Mouse (Mus musculus): ENCODE measurements around the gene Cers3. TPM values are rescaled to one million over a fixed set of nuclear protein-coding genes. Genes with fewer than 3 reads are reported as not detected.

Gene Cers3
- polyA plus RNA-seq, 1 experiment from 2014 or later = 1.5 TPM

DNA sequence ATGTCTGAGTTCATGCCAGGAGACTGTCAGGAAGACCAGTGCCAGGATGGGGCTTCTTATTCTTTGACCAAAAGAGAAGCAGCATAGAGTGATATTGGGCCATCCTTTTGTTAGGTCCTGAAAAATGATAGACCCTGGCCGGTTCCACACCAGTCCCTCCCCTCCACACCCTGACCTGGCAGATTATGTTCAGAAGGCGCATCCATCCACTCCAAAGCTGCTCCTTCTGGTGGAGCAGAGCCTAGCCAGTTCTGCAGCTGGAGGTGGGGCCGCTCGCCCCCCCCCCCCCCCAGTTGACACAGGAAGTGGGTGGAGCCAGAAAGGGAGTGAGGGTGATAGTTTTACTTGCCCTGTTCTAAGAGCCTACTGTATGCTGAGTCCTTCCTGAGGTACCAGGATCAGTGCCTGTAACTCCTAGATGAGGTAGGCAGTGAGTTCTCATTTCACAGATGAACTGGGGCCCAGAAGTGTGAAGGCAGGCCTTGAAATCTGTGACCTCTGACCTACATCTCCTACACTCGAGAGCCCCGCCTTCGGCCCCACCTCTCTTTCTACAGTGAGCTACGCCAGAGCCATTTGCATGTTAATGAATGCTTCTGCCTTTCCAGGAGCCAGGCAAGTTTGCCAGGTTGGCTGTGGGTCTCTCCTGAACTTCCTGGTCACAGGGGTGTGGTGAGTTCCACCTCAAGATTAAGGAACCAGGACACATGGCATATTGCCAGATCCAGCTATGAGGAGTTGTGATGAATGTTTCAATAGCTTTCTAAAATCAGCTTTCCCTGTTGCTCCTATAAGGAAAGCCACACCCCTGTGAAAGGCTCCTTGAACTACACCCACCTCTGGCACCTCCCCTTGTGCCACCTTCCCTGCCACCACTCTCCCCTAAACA lies 46.8 kb downstream of the Cers3 start:
- H3K4me1 ChIP-seq (replicated peaks; ENCODE audit: control insufficient read depth, insufficient read depth, low read length) = no peaks in the 10 kb centered on the region
- H3K27me3 ChIP-seq (ENCODE audit: control insufficient read depth, insufficient read depth, low read length) = no peaks in the 10 kb centered on the region
- no peaks in the 10 kb centered on the region for H3K36me3 ChIP-seq (ENCODE audit: control insufficient read depth, insufficient read depth, low read length)
- no peak overlapping the region for H3K9ac ChIP-seq (ENCODE audit: low read depth, low read length)
- H3K9me3 ChIP-seq (ENCODE audit: control insufficient read depth, low read length) = no peaks in the 10 kb centered on the region
- H3K27ac ChIP-seq (ENCODE audit: low read depth, low read length) = no peak overlapping the region
- no peak overlapping the region for H3K4me3 ChIP-seq (ENCODE audit: low read depth, low read length)
- WGBS = 28% methylated on average over 8 of the region's 8 CpGs
- no peak overlapping the region for H3K4me2 ChIP-seq (replicated peaks; ENCODE audit: low read depth, low read length)
- ATAC-seq (ENCODE audit: low FRiP score) = no peak
- DNase-seq (ENCODE audit: low spot score) = no peak

DNA sequence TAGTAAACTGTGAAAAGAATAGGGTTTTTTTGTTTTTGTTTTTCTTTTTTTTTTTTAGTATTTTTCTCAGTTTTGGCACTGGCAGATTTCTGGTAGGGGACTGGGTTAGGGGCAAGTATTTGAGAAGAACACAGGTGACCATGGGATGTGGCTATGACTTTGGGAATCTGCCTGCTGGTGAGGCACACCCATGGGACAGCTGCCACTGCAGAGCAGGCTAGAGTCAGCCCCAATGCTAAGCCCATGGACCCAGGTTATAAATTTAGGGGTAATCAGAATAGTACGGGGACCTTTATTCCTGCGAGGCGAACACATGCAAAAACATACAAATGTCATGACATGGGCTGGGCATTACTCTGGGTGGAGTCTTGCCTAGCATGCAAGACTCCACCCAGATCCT lies 47.7 kb downstream of the Cers3 start:
- WGBS = 94% methylated on average over 3 of the region's 3 CpGs
- H3K36me3 ChIP-seq (ENCODE audit: control insufficient read depth, insufficient read depth, low read length) = no peaks in the 10 kb centered on the region
- H3K27me3 ChIP-seq (ENCODE audit: control insufficient read depth, insufficient read depth, low read length) = no peaks in the 10 kb centered on the region
- no peak overlapping the region for H3K9ac ChIP-seq (ENCODE audit: low read depth, low read length)
- H3K4me1 ChIP-seq (replicated peaks; ENCODE audit: control insufficient read depth, insufficient read depth, low read length) = no peaks in the 10 kb centered on the region
- no peak for DNase-seq (ENCODE audit: low spot score)
- ATAC-seq (ENCODE audit: low FRiP score) = no peak
- H3K27ac ChIP-seq (ENCODE audit: low read depth, low read length) = no peak overlapping the region
- no peak overlapping the region for H3K4me2 ChIP-seq (replicated peaks; ENCODE audit: low read depth, low read length)
- H3K9me3 ChIP-seq (ENCODE audit: control insufficient read depth, low read length) = no peaks in the 10 kb centered on the region
- H3K4me3 ChIP-seq (ENCODE audit: low read depth, low read length) = no peak overlapping the region

DNA sequence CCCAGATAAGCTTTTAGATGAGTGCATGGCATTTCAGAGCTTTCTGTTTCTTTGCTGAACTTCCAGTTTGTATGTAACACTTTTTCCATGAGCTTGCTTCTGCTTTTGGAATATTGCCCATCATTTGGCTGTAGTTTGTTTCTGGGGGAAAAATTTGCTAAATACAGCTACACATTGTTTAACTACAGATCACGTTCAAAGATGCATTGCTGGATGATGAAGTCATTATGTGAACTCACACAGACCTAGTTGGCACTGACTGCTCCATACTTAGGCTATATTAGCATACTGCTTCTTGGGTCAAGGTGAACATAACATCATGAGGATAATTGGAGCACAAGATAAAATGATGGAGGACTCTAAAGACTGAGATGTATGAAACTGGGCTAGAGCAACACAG lies 53.6 kb downstream of the Cers3 start:
- H3K4me1 ChIP-seq (replicated peaks; ENCODE audit: control insufficient read depth, insufficient read depth, low read length) = no peaks in the 10 kb centered on the region
- H3K9me3 ChIP-seq (ENCODE audit: control insufficient read depth, low read length) = no peaks in the 10 kb centered on the region
- DNase-seq (ENCODE audit: low spot score) = no peak
- H3K4me2 ChIP-seq (replicated peaks; ENCODE audit: low read depth, low read length) = no peak overlapping the region
- ATAC-seq (ENCODE audit: low FRiP score) = no peak
- H3K4me3 ChIP-seq (ENCODE audit: low read depth, low read length) = no peak overlapping the region
- no peak overlapping the region for H3K9ac ChIP-seq (ENCODE audit: low read depth, low read length)
- H3K27me3 ChIP-seq (ENCODE audit: control insufficient read depth, insufficient read depth, low read length) = no peaks in the 10 kb centered on the region
- WGBS = 69% methylated on average over 1 of the region's 1 CpGs
- no peak overlapping the region for H3K27ac ChIP-seq (ENCODE audit: low read depth, low read length)
- H3K36me3 ChIP-seq (ENCODE audit: control insufficient read depth, insufficient read depth, low read length) = no peaks in the 10 kb centered on the region

DNA sequence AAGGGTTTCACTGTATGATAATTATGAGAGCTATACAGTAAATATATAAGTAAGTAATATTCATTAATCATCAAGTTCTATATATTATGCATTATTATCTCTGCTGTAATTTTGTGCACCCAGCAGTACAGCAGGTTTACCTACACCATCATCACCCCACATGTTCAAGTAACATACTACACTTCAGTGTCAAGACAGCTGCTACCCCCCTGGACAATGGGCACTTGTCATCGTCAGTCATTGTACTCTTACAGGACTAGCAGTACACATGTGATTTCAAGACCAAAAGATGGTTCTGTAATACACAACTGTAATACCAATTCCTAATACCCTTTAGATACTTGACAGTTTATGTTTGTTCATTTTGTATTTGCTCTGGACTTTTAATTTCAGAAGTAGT lies 54.0 kb downstream of the Cers3 start:
- 88% methylated on average over 1 of the region's 1 CpGs for WGBS
- Histone ChIP-seq H3K4me1 (replicated peaks; ENCODE audit: control insufficient read depth, insufficient read depth, low read length) (no peaks in the 10 kb centered on the region), H3K9ac (ENCODE audit: low read depth, low read length) (no peak overlapping the region), H3K9me3 (ENCODE audit: control insufficient read depth, low read length) (no peaks in the 10 kb centered on the region), H3K36me3 (ENCODE audit: control insufficient read depth, insufficient read depth, low read length) (no peaks in the 10 kb centered on the region), H3K4me3 (ENCODE audit: low read depth, low read length) (no peak overlapping the region), H3K27ac (ENCODE audit: low read depth, low read length) (no peak overlapping the region), H3K27me3 (ENCODE audit: control insufficient read depth, insufficient read depth, low read length) (no peaks in the 10 kb centered on the region), H3K4me2 (replicated peaks; ENCODE audit: low read depth, low read length) (no peak overlapping the region)
- ATAC-seq (ENCODE audit: low FRiP score) (no peak), DNase-seq (ENCODE audit: low spot score) (no peak)

DNA sequence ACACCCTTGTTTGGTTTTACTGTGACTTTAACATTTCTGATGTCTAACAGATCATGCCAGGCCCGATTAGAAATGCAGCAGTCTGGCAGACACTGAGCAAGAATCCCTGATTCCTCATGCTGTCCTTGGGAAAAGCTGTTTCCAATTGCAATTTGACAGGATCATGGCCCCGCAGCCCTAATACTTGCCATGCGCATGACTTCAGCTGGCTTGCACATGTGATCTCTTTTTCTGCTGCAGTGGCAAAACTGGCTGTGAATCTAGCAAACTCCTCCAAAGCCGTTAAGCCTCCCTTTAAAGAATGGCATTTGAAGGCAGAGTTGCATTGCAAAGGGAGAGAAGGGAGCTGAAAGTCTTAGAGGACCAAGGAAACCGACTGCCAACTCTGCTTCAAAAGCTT lies 55.5 kb downstream of the Cers3 start:
- Histone ChIP-seq H3K9me3 (ENCODE audit: control insufficient read depth, low read length) (no peaks in the 10 kb centered on the region), H3K4me3 (ENCODE audit: low read depth, low read length) (no peak overlapping the region), H3K9ac (ENCODE audit: low read depth, low read length) (no peak overlapping the region), H3K36me3 (ENCODE audit: control insufficient read depth, insufficient read depth, low read length) (no peaks in the 10 kb centered on the region), H3K4me1 (replicated peaks; ENCODE audit: control insufficient read depth, insufficient read depth, low read length) (no peaks in the 10 kb centered on the region), H3K27ac (ENCODE audit: low read depth, low read length) (no peak overlapping the region), H3K4me2 (replicated peaks; ENCODE audit: low read depth, low read length) (no peak overlapping the region), H3K27me3 (ENCODE audit: control insufficient read depth, insufficient read depth, low read length) (no peaks in the 10 kb centered on the region)
- WGBS = 55% methylated on average over 5 of the region's 5 CpGs
- ATAC-seq (ENCODE audit: low FRiP score) (no peak), DNase-seq (ENCODE audit: low spot score) (peak; percentile 21)

DNA sequence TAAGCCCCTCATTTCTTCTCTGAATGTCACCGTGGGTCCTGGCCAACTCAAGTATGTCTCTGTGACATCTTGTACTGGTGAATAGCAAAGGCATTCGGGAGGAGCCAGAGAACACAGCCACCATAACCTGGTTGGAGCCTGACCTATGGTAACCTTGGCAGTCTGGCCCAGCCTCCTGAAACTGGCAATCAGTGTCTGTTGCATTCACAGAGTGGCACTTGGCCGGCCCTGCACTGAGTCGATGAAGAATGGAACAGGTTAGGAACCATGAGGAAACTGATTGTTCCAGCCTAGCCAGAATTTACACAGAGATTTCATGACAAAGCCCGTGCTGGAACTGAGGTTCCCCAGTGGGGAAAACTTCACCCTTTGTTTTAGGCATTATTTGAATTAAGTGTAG lies 57.5 kb downstream of the Cers3 start:
- DNase-seq (ENCODE audit: low spot score) = no peak
- H3K27ac ChIP-seq (ENCODE audit: low read depth, low read length) = no peak overlapping the region
- no peaks in the 10 kb centered on the region for H3K27me3 ChIP-seq (ENCODE audit: control insufficient read depth, insufficient read depth, low read length)
- no peak overlapping the region for H3K4me2 ChIP-seq (replicated peaks; ENCODE audit: low read depth, low read length)
- no peaks in the 10 kb centered on the region for H3K9me3 ChIP-seq (ENCODE audit: control insufficient read depth, low read length)
- H3K36me3 ChIP-seq (ENCODE audit: control insufficient read depth, insufficient read depth, low read length) = no peaks in the 10 kb centered on the region
- no peak overlapping the region for H3K9ac ChIP-seq (ENCODE audit: low read depth, low read length)
- ATAC-seq (ENCODE audit: low FRiP score) = no peak
- no peaks in the 10 kb centered on the region for H3K4me1 ChIP-seq (replicated peaks; ENCODE audit: control insufficient read depth, insufficient read depth, low read length)
- 80% methylated on average over 5 of the region's 5 CpGs for WGBS
- H3K4me3 ChIP-seq (ENCODE audit: low read depth, low read length) = no peak overlapping the region

DNA sequence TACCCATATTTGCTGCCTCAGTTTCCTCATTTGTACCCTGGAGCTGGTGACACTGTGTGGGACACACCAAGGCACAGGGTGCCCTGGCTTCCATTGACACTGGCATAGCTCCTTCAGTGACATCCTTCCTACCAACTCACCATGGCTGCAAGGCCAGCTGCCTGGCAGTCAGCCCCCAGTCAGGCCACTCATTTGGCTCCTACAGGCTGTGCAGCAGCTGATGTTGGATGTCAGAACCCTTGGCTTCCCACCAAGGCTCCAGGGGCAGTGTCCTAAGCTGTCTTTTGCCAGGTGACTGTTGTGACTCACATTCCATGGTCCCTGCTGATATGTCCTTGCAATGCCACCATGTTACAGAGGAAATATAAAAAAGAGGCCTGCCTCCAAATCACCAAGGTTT lies 58.5 kb downstream of the Cers3 start:
- Histone ChIP-seq H3K27me3 (ENCODE audit: control insufficient read depth, insufficient read depth, low read length) (no peaks in the 10 kb centered on the region), H3K4me3 (ENCODE audit: low read depth, low read length) (no peak overlapping the region), H3K9me3 (ENCODE audit: control insufficient read depth, low read length) (no peaks in the 10 kb centered on the region), H3K4me1 (replicated peaks; ENCODE audit: control insufficient read depth, insufficient read depth, low read length) (no peaks in the 10 kb centered on the region), H3K9ac (ENCODE audit: low read depth, low read length) (no peak overlapping the region), H3K36me3 (ENCODE audit: control insufficient read depth, insufficient read depth, low read length) (no peaks in the 10 kb centered on the region), H3K27ac (ENCODE audit: low read depth, low read length) (no peak overlapping the region), H3K4me2 (replicated peaks; ENCODE audit: low read depth, low read length) (no peak overlapping the region)
- ATAC-seq (ENCODE audit: low FRiP score) = no peak
- DNase-seq (ENCODE audit: low spot score) = no peak

DNA sequence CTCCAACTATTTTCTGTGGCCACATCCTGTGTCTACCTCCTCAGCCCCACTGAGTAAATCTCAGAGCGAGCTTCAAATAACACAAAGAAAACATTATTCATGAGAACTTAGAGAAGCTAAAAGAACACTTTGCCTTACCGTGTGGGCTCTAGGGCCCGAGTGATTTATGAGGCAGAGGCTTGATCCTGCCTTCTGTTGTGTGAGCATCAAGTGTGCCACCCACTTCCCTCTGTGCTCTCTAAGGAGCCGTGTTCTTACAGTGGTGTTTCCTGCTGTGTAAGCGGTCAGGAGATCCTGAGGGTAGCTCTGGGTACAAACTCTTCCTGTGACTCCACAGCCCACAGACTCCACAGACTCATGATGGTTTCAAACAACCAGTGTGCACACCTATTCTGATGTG lies 60.5 kb downstream of the Cers3 start:
- Histone ChIP-seq H3K9me3 (ENCODE audit: control insufficient read depth, low read length) (no peaks in the 10 kb centered on the region), H3K4me1 (replicated peaks; ENCODE audit: control insufficient read depth, insufficient read depth, low read length) (no peaks in the 10 kb centered on the region), H3K4me3 (ENCODE audit: low read depth, low read length) (no peak overlapping the region), H3K9ac (ENCODE audit: low read depth, low read length) (no peak overlapping the region), H3K4me2 (replicated peaks; ENCODE audit: low read depth, low read length) (no peak overlapping the region), H3K27ac (ENCODE audit: low read depth, low read length) (no peak overlapping the region), H3K27me3 (ENCODE audit: control insufficient read depth, insufficient read depth, low read length) (no peaks in the 10 kb centered on the region), H3K36me3 (ENCODE audit: control insufficient read depth, insufficient read depth, low read length) (no peaks in the 10 kb centered on the region)
- DNase-seq (ENCODE audit: low spot score) (no peak), ATAC-seq (ENCODE audit: low FRiP score) (no peak)
- 64% methylated on average over 5 of the region's 5 CpGs for WGBS

DNA sequence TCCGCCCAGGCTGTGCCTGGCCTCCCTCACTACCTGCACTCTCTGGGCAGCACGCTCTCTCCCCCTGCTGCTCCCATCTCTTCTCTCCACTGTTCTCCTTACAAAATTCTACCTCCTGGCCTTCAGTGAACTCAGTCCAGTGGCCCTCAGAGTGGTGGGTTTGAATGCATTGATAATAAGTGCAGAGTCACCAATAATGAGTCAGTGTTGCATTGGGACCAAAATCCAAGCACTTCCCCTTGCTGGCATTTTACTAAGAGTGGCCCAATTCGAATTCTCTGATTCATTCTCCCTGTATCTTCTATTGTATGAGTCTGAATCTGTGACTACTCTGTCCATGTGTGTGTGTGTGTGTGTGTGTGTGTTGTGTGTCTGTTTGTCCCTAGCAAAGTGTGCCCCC lies 63.5 kb downstream of the Cers3 start:
- Histone ChIP-seq H3K27ac (ENCODE audit: low read depth, low read length) (no peak overlapping the region), H3K36me3 (ENCODE audit: control insufficient read depth, insufficient read depth, low read length) (no peaks in the 10 kb centered on the region), H3K4me3 (ENCODE audit: low read depth, low read length) (no peak overlapping the region), H3K9me3 (ENCODE audit: control insufficient read depth, low read length) (no peaks in the 10 kb centered on the region), H3K27me3 (ENCODE audit: control insufficient read depth, insufficient read depth, low read length) (no peaks in the 10 kb centered on the region), H3K4me2 (replicated peaks; ENCODE audit: low read depth, low read length) (no peak overlapping the region), H3K4me1 (replicated peaks; ENCODE audit: control insufficient read depth, insufficient read depth, low read length) (no peaks in the 10 kb centered on the region), H3K9ac (ENCODE audit: low read depth, low read length) (no peak overlapping the region)
- WGBS = 63% methylated on average over 3 of the region's 3 CpGs
- DNase-seq (ENCODE audit: low spot score) (no peak), ATAC-seq (ENCODE audit: low FRiP score) (no peak)
